Mouse (Mus musculus) 416B (cell line): Measurements from ENCODE around the gene Capn9.

Source experiments
- DNase-seq: peaks from one replicate; pipeline ENCODE4 v3.0.0; 2011; ENCODE audit warnings: low read depth

The Capn9 gene

GRCm38 (mm10) chr8:124575811-124576210 lies at the start of gene Capn9:
Gene Capn9 (plus strand): TSS chr8:124576111.
- no peak for DNase-seq

DNA sequence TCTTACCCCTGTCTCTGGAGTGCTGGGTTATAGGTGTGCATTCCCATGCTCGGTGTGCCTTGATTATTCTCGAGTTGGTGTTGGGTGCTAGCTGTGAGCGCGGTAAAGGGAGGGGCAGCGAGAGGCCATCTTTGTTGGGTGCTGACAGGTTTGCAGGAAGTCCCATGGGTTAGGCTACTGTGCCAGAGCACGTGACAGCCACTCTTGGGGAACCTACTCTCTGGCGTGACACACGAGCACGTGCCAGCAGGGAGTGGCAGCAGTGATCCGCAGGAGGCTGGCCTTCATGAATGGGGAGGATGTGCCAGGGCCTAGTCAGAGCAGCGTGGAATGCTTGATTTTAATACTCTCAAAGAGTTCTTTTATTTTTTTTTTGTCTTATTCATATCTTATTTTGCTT lies 49.6 kb upstream of the Capn9 start:
- DNase-seq: no peak

DNA sequence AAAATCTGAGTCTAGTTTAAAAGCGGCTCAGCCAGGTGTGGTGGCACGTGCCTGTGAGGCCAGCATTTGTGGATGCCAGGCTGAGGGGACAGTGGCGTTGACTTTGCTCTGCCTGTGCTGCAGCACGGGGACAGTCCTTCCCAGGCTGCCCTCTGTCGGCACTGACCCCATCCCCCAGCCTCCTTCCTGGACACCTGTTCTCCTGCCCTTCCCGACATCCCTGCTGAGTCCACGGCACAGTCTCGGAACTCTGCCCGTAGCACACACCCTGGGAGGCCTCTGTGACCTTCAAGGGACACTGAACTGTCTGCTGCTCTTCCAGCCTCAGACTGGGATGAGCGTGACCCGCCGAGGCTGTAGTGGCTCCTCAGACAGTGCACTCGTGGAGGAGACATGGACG lies 45.8 kb upstream of the Capn9 start:
- DNase-seq: no peak

DNA sequence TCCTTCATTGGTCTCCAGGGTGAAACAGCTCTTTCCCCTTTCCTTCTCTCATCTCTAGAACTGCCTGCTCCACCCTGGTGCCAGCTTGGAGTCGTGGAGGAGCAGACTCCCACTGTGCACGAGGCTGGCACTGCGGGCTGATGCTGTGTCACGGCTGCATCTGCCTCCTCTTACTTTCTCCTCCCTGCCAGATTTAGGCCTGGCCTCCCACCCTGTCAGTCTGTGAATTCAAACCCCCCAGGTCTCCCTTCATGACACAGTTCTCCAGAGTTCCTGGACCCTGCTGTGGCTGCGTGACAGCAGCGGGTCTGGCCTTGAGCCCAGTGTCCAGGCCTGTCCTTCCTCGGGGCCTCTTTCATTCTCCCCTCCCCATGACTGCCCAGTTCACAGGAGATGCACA lies 45.4 kb upstream of the Capn9 start:
- DNase-seq: no peak

GRCm38 (mm10) chr8:124530996-124531395 lies 44.9 kb upstream of the Capn9 start:
- DNase-seq: no peak

GRCm38 (mm10) chr8:124532626-124533025 lies 43.3 kb upstream of the Capn9 start:
- DNase-seq: no peak

DNA sequence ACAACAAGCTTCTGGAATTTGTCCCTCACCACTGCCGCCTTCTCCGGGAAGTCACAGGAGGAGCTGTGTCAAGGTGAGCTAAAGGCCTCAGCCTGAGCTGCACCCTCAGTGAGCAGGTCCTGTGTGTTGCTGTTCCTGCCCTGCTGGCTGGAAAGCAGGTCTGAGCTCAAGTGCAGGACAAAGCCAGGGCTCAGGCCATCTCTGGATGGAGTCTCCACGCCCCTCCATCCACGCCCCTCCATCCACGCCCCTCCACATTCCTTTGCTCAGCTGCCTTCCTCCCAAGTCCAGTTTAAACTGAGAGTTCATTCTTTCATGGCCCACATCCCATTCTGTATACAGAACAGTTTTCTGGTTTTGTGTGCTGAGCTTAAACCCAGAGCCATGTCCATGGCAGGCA lies 40.5 kb upstream of the Capn9 start:
- DNase-seq: no peak

- DNase-seq: no peak
These were observed 35.0 kb upstream of the Capn9 start for GRCm38 (mm10) chr8:124540906-124541305.

- no peak for DNase-seq
These were observed 33.9 kb upstream of the Capn9 start for GRCm38 (mm10) chr8:124542001-124542400.

DNA sequence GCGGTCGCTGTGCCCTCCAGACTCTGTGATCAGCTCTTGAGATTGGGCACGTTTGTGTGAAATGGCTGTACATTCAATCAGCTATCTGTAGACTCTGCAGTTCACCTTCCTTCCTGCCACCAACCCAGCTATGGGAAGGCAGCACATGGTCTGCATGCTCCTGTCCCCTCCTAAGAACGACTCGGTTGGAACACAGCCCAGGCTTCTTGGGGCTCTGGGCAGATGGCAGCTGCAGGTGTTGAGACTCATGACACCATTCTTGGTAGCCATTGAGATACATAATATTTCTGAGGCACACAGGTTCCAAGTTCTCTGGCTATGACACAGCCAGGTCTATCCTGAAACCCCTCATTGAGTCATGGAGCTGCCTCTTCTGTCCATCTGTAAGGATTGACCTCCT lies 32.6 kb upstream of the Capn9 start:
- DNase-seq: no peak

DNA sequence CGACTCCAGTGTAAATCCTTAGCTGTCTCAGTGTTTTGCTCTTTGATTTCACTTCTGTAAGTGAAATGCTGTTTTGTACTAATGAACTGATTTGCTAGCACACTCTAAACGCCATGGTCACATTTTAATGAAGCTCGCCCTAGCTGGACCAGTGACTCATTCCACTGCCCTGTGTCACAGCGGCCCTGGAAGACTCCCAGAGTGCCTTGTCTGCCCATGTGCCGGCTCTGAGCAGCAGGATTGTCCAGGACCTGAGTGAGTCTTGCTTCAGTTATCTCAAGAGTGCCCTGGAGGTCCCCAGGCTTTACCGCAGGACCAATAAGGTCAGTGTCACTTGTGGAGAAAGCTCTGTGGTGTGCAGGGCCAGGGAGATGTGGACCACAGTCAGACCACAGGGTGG lies 29.5 kb upstream of the Capn9 start:
- no peak for DNase-seq

DNA sequence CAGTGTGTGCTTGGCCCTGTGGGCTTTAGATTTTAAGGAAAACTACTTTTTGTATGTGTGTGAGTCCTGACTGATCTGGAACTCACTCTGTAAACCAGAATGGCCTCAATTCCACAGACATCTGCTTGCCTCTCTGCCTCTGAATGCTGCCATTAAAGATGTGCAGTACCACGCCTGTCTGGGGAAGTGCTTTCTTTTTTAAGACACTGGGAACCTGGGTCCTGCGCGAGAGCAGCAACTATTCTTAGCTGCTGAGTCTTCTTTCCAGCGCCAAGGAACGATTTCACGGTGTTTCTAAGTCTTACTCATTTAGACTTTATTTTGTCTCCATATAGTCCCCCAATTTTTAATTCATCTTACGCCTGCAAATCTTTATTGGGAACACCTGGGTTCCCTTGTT lies 29.1 kb upstream of the Capn9 start:
- no peak for DNase-seq

DNA sequence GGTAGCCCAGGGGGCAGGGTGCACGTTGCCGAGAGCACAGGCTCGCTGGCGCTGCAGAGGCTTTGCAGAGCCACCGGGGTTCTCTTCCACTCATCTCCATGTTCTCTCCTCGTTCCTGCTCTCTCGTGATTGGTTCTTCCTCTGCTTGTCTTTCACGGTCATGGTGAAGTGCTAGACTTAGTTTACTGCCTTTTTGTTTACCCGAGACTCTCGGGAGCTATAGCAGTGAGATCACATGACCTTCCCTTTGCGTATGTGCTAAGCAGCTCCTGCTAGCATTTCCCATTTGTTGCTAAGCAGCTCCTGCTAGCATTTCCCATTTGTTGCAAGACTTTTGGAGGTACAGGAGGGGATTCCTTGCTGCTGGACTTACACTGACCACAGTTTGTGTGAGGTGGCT lies 28.6 kb upstream of the Capn9 start:
- DNase-seq: no peak

DNA sequence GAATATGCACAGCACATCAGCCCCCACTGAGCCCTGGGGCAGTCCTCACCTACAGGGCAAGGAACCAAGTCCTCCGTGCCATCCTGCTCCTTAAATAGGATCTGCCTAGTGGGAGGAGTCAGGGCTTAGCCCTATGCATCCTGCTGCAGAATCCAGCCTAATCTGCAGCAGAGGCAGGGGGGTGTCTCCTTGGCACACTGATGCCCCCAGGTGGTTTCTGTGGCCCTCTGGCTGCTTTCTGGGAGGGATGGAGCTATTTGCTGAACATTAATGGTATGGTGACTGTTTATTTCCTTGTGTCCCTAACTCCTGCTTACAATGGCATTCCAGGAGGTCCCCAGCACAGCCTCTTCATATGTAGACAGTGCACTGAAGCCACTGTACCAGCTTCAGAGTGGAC lies 27.7 kb upstream of the Capn9 start:
- DNase-seq: no peak

DNA sequence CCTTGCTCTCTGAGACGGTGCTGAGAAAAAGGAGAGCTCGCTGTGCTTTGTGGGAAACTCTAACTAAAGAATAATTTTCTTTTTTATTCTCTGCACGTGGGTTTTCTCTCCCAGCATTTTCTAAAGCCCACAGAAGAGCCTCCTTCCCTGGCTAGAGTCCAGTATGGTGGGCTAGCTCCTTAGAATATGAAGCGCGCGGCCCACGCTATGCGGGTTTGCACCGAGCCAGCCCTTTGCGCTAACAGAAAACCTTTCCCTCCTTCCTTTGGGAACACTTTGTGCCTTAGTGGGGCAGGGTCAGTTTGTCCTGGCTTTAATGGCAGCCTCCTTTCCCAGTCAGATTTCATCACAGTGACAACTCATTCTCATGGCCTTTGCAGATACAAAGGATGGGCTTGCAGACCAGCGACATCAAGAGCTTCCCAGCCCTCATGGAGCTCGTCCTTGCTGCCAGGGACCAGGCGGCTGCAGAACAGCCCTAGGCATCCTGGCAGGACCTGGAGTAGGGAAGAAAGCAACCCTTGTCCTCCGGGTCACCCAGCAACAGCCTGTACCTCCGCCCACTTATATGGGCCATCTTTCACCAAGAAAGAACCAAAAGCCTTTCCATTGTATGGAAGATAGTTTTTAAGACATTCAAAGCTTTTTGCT lies 24.8 kb upstream of the Capn9 start:
- no peak for DNase-seq

DNA sequence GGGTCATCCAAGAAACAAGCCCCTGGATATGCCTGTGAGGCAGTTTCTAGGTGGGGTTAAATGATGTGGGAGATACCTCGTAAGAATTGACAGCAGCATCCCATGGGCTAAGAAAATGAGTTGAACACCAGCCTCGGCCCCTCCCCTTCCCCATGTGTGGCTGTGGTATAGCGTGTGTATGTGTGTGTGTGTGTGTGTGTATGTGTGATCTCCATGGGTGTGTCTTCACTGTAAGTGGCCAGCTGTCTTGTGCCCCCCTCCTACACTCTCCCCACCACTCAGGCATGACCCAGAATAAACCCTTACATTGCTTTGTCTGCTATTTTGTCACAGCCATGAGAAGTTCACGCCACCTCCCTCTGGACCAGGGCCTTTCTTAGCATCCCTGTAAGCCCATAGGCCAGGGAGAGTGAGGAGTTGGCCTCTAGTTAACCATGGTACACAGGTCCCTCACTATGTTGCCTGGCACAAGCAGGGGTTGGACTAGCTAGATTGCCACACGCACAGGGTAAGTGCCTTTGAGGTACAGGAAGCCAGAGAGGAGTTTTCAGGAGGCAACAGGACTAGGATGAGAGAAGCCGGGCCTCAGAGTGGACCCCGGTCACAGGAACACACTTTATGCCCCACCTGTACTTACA lies 20.7 kb upstream of the Capn9 start:
- no peak for DNase-seq

DNA sequence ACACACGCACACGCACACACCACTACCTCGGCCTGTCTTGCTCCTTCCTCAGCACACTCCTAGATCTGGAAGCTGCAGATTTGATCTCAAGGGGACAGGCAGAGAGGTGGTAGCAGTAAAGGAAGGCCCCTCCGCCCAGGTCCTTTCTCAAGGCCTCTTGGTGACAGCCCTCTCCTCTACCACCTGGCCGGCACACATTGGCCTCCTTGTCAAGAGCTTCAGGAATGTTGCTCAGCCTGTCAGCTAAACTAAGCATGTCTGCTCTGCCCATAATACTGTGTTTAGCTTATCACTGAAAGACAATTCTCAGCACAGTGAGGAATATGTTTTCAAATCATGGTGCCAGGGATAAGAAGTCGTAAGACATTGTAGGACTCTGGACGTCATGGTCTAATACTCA lies 19.7 kb upstream of the Capn9 start:
- DNase-seq: no peak

DNA sequence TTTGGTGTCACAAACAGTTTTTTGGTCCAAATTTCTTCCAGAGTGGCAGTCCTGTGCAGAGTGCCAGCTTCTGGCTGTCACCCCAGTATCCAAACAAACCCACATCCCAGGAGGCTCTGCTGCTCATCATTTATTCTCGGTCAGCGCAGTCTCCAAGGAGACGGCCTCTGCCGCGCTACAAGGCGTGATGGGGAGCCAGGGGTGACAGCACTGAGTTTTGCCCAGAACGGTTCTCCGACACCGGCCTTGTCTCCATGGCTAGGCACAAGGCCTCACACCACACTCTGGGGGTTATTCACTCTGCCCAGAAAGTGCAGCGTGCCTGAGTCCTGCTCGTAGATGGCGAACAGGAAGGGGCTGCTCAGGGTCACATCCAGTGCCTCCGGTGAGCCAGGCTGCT lies 19.3 kb upstream of the Capn9 start:
- no peak for DNase-seq

DNA sequence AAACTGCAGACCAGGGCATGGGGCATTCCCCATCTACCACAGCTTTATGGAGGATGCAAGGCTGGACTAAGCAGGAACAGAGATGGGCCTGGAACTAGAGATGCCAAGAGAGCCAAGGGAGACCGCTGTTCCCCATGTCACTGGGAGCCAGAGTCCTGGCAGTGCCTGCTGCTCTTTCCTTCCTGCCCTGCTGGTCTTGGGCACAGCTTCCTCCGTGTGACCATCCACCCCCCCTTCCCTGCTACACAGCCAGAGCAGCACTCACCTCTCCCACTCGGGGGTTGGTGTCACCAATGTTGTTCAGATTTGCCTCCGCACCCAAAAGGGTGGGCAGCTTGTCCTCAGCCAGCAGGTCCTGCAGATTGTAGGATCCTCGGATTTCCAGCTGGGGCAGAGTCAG lies 18.4 kb upstream of the Capn9 start:
- no peak for DNase-seq

DNA sequence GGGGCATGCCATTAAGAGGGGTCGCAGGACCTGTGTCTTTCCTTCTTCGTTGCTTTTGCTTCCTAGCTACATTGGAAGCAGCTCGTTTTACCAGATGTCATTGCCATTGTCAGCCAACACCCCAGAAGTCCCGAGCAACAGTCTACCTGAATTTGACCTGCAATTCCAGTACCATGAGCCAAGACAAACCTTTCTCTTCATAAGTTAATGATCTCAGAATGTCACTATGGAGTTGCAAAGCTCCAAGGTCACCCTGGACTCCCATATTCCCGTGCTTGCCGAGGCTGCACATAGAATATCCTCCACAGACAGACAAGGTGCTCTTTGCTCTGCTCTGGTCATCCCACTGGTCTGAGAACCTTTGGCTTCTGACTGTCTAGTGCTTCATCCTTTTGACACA lies 8.8 kb upstream of the Capn9 start:
- no peak for DNase-seq

DNA sequence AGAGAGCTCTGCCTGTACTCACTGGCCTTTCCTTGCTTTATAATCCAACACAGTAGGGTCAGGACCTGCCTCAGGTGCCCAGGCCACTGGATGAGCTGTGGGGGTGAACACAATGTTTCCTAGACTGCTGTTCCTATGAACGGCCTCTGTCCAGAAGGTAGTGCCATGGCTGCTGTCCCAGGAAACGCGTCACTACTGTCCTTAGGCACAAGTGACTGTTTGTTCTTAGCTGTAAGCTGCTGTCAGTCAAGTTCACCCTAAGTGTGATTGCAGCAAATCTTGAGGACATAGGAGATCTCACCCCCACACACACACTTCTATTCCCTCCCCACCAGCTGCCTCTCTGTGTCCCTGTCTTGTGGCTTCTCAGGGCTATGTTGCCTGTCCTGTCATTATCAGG lies 8.3 kb upstream of the Capn9 start:
- DNase-seq: no peak

DNA sequence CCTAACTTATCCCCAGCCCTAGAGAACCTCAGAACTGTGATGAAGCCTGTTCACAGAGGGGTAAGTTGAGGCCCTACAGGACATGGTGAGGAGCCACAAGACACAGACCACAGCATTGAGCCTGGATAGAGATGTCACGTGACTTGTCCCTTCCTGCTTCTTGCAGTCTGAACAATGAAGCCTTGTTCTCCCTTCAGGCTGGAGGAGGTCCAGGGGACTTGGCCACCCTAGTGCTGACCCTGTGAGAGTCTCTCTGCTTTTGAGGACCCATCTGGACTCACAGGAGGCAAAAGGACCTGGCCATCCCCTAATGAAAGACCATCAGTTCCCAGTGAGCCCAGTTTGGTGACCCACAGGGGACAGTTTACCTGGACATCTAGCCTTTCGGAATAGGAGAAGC lies 6.8 kb upstream of the Capn9 start:
- peak; percentile 28 for DNase-seq

DNA sequence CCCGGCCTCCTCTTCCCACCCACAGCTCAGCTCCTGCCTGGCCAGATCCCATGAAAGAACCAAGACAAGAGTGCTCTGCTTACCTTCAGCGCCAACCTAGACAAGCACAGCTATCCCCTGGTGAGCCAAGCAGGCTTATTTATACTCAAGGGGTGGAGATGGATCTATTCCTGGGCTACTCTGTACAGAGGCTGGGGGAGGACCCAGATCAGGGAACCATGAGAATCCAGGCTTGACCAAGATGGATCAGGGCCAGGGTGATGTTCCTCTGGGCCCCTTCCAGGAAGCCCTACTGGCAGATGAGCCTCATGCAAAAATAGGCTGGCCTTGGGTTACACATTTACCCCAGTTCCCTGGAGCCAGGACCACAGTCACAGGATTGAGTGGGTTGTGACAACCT lies 6.3 kb upstream of the Capn9 start, which contains the start of gene Agt:
TSS of gene Agt (minus strand) at position 114 of the 400 bp plus-strand sequence.
- DNase-seq: no peak

GRCm38 (mm10) chr8:124571732-124572429 lies 4.0 kb upstream of the Capn9 start:
- DNase-seq: peak; percentile 31
